Mouse (Mus musculus) forebrain, embryonic 15.5 days (tissue): ENCODE measurements around the gene Gorasp1. TPM values are rescaled to one million over a fixed set of nuclear protein-coding genes. Genes with fewer than 3 reads are reported as not detected.

ENCODE experiments used
- ATAC-seq: fragments of 200-750 bp; cut with Nextera tagmentation; replicated peaks from 2 replicates; pipeline ENCODE4 v1.8.0; 2017; ENCODE audit warnings: mild to moderate bottlenecking, moderate TSS enrichment, moderate library complexity
- H3K27ac ChIP-seq: fragments of 300-500 bp; sonication (generic); replicated peaks from 2 replicates; pipeline ENCODE4 v1.5.1; 2015; ENCODE audit warnings: mild to moderate bottlenecking, inconsistent platforms
- H3K27me3 ChIP-seq: fragments of 300-500 bp; sonication (generic); 2 replicates; pipeline ENCODE4 v1.6.1; 2015; ENCODE audit warnings: inconsistent platforms
- H3K36me3 ChIP-seq: fragments of 300-500 bp; sonication (generic); 2 replicates; pipeline ENCODE4 v1.6.1; 2015; ENCODE audit warnings: mild to moderate bottlenecking, inconsistent platforms
- H3K4me1 ChIP-seq: fragments of 300-500 bp; sonication (generic); 2 replicates; pipeline ENCODE4 v1.6.1; 2015; ENCODE audit warnings: inconsistent platforms
- H3K4me2 ChIP-seq: fragments of 300-500 bp; sonication (generic); replicated peaks from 2 replicates; pipeline ENCODE4 v1.6.1; 2015; ENCODE audit warnings: mild to moderate bottlenecking, inconsistent platforms
- H3K4me3 ChIP-seq: fragments of 300-500 bp; sonication (generic); 2 replicates; pipeline ENCODE4 v1.5.1; 2015; ENCODE audit warnings: mild to moderate bottlenecking, inconsistent platforms
- H3K9ac ChIP-seq: fragments of 300-500 bp; sonication (generic); replicated peaks from 2 replicates; pipeline ENCODE4 v1.6.1; 2015; ENCODE audit warnings: mild to moderate bottlenecking, inconsistent platforms
- H3K9me3 ChIP-seq: fragments of 300-500 bp; sonication (generic); 2 replicates; pipeline ENCODE4 v1.6.1; 2016; ENCODE audit warnings: inconsistent platforms
- WGBS: fragments of 180-500 bp; shearing (Covaris S2); methylation state at CpG from one replicate; pipeline ENCODE4 v1.1.7; 2015; ENCODE audit warnings: mixed read lengths; 5-methylcytosine and 5-hydroxymethylcytosine counted together
- polyA plus RNA-seq: library from polyadenylated mRNA; unstranded; fragments of >200 nt; fragmentation: Nextera tagmentation; extraction: Ambion mirVana; gene quantifications from 2 replicates; pipeline ENCODE4 v1.2.1, GENCODE M21; 2015

The Gorasp1 gene
- polyA plus RNA-seq, 1 experiment from 2014 or later, result 26.2 TPM

GRCm38 (mm10) chr9:119978811-119979441 lies 41.6 kb upstream of the Gorasp1 start:
- H3K4me1 ChIP-seq, result peaks cover 57% of the 10 kb centered on the region
- no peak overlapping the region for H3K9ac ChIP-seq
- H3K9me3 ChIP-seq, result no peaks in the 10 kb centered on the region
- WGBS, result 86% methylated on average over 6 of the region's 6 CpGs
- no peaks in the 10 kb centered on the region for H3K36me3 ChIP-seq
- no peaks in the 10 kb centered on the region for H3K27me3 ChIP-seq
- no peak overlapping the region for H3K4me2 ChIP-seq
- H3K4me3 ChIP-seq, result no peak overlapping the region
- no peak overlapping the region for H3K27ac ChIP-seq
- no peak for ATAC-seq

GRCm38 (mm10) chr9:119978151-119978810 lies 40.9 kb upstream of the Gorasp1 start:
- no peak for ATAC-seq
- no peaks in the 10 kb centered on the region for H3K9me3 ChIP-seq
- 53% methylated on average over 9 of the region's 9 CpGs for WGBS
- H3K27ac ChIP-seq, result 0 out of 2 replicates have a peak overlapping the region, but pooled peaks have one; percentile 25
- no peaks in the 10 kb centered on the region for H3K27me3 ChIP-seq
- H3K4me1 ChIP-seq, result peaks cover 53% of the 10 kb centered on the region
- no peak overlapping the region for H3K9ac ChIP-seq
- H3K4me2 ChIP-seq, result no peak overlapping the region
- H3K4me3 ChIP-seq, result no peak overlapping the region
- H3K36me3 ChIP-seq, result no peaks in the 10 kb centered on the region

- Histone ChIP-seq H3K27me3 (no peaks in the 10 kb centered on the region), H3K4me1 (peaks cover 46% of the 10 kb centered on the region), H3K9me3 (no peaks in the 10 kb centered on the region), H3K27ac (0 out of 2 replicates have a peak overlapping the region, but pooled peaks have one; percentile 25), H3K9ac (no peak overlapping the region), H3K36me3 (no peaks in the 10 kb centered on the region), H3K4me2 (no peak overlapping the region), H3K4me3 (no peak overlapping the region)
- WGBS, result 44% methylated on average over 5 of the region's 5 CpGs
- ATAC-seq, result no peak
These were observed 40.2 kb upstream of the Gorasp1 start for GRCm38 (mm10) chr9:119977557-119978060.

GRCm38 (mm10) chr9:119976704-119977556 lies 39.6 kb upstream of the Gorasp1 start:
- no peaks in the 10 kb centered on the region for H3K9me3 ChIP-seq
- no peak overlapping the region for H3K4me2 ChIP-seq
- WGBS, result 69% methylated on average over 17 of the region's 17 CpGs
- no peak overlapping the region for H3K27ac ChIP-seq
- peaks cover 45% of the 10 kb centered on the region for H3K4me1 ChIP-seq
- no peak for ATAC-seq
- H3K36me3 ChIP-seq, result no peaks in the 10 kb centered on the region
- H3K27me3 ChIP-seq, result no peaks in the 10 kb centered on the region
- H3K9ac ChIP-seq, result no peak overlapping the region
- H3K4me3 ChIP-seq, result no peak overlapping the region

GRCm38 (mm10) chr9:119975286-119975685 lies 37.9 kb upstream of the Gorasp1 start:
- Histone ChIP-seq H3K4me3 (no peak overlapping the region), H3K4me2 (no peak overlapping the region), H3K27me3 (no peaks in the 10 kb centered on the region), H3K36me3 (no peaks in the 10 kb centered on the region), H3K9me3 (no peaks in the 10 kb centered on the region), H3K4me1 (peaks cover 46% of the 10 kb centered on the region), H3K27ac (no peak overlapping the region), H3K9ac (no peak overlapping the region)
- WGBS, result 93% methylated on average over 4 of the region's 4 CpGs
- ATAC-seq, result no peak

GRCm38 (mm10) chr9:119974609-119975008 lies 37.2 kb upstream of the Gorasp1 start:
- Histone ChIP-seq H3K9me3 (no peaks in the 10 kb centered on the region), H3K27me3 (no peaks in the 10 kb centered on the region), H3K4me2 (no peak overlapping the region), H3K27ac (no peak overlapping the region), H3K4me1 (peaks cover 51% of the 10 kb centered on the region), H3K36me3 (no peaks in the 10 kb centered on the region), H3K9ac (no peak overlapping the region), H3K4me3 (no peak overlapping the region)
- 75% methylated on average over 5 of the region's 5 CpGs for WGBS
- no peak for ATAC-seq

- no peak overlapping the region for H3K27ac ChIP-seq
- no peak for ATAC-seq
- 92% methylated on average over 27 of the region's 27 CpGs for WGBS
- H3K9me3 ChIP-seq, result no peaks in the 10 kb centered on the region
- H3K36me3 ChIP-seq, result no peaks in the 10 kb centered on the region
- no peak overlapping the region for H3K9ac ChIP-seq
- no peak overlapping the region for H3K4me3 ChIP-seq
- H3K4me1 ChIP-seq, result peaks cover 49% of the 10 kb centered on the region
- no peak overlapping the region for H3K4me2 ChIP-seq
- H3K27me3 ChIP-seq, result no peaks in the 10 kb centered on the region
These were observed 36.6 kb upstream of the Gorasp1 start for GRCm38 (mm10) chr9:119973869-119974520.

GRCm38 (mm10) chr9:119973281-119973680 lies 35.9 kb upstream of the Gorasp1 start:
- Histone ChIP-seq H3K4me3 (no peak overlapping the region), H3K27me3 (no peaks in the 10 kb centered on the region), H3K27ac (no peak overlapping the region), H3K36me3 (no peaks in the 10 kb centered on the region), H3K4me1 (peaks cover 42% of the 10 kb centered on the region), H3K9me3 (no peaks in the 10 kb centered on the region), H3K4me2 (no peak overlapping the region), H3K9ac (no peak overlapping the region)
- no peak for ATAC-seq
- 92% methylated on average over 23 of the region's 23 CpGs for WGBS

GRCm38 (mm10) chr9:119972582-119972981 lies 35.2 kb upstream of the Gorasp1 start:
- no peak for ATAC-seq
- Histone ChIP-seq H3K27ac (peak overlapping the region; percentile 44), H3K27me3 (no peaks in the 10 kb centered on the region), H3K4me1 (peaks cover 35% of the 10 kb centered on the region), H3K4me3 (no peak overlapping the region), H3K9me3 (no peaks in the 10 kb centered on the region), H3K4me2 (no peak overlapping the region), H3K36me3 (no peaks in the 10 kb centered on the region), H3K9ac (no peak overlapping the region)
- WGBS, result 80% methylated on average over 12 of the region's 12 CpGs

- Histone ChIP-seq H3K27me3 (no peaks in the 10 kb centered on the region), H3K4me2 (no peak overlapping the region), H3K9me3 (no peaks in the 10 kb centered on the region), H3K36me3 (no peaks in the 10 kb centered on the region), H3K4me3 (no peak overlapping the region), H3K27ac (peak overlapping the region; percentile 44), H3K9ac (no peak overlapping the region), H3K4me1 (peaks cover 31% of the 10 kb centered on the region)
- no peak for ATAC-seq
- WGBS, result 89% methylated on average over 10 of the region's 10 CpGs
These were observed 34.8 kb upstream of the Gorasp1 start for GRCm38 (mm10) chr9:119972166-119972565.

- ATAC-seq, result peak; percentile 80
- Histone ChIP-seq H3K27ac (peak overlapping the region; percentile 92), H3K4me2 (no peak overlapping the region), H3K27me3 (no peaks in the 10 kb centered on the region), H3K9me3 (no peaks in the 10 kb centered on the region), H3K36me3 (no peaks in the 10 kb centered on the region), H3K9ac (peak overlapping the region; percentile 10; the same call in 1 of the 2 replicates), H3K4me3 (no peak overlapping the region), H3K4me1 (peaks cover 27% of the 10 kb centered on the region)
- 56% methylated on average over 7 of the region's 7 CpGs for WGBS
These were observed 33.6 kb upstream of the Gorasp1 start for GRCm38 (mm10) chr9:119970763-119971656.
